Mouse (Mus musculus) brain, embryonic 14.5 days (tissue): Measurements from ENCODE around the gene Snd1.

Experiments
- CTCF ChIP-seq: fragments of 200-500 bp; IDR thresholded peaks from 2 replicates; pipeline ENCODE4 v1.5.1; 2012; ENCODE audit warnings: inconsistent platforms, mild to moderate bottlenecking, moderate library complexity, borderline replicate concordance; ENCODE audit not compliant: insufficient read depth, insufficient read length; ENCODE audit errors: extremely low read depth
- POLR2A ChIP-seq: fragments of 200-500 bp; IDR thresholded peaks from 2 replicates; pipeline ENCODE4 v1.6.1; 2012; ENCODE audit warnings: mild to moderate bottlenecking, inconsistent platforms, borderline replicate concordance; ENCODE audit not compliant: poor library complexity, insufficient read depth, insufficient read length, severe bottlenecking; ENCODE audit errors: extremely low read depth

GRCm38 (mm10) chr6:28519426-28519825, 44.5 kb downstream of the Snd1 start:
- no peak for TF ChIP-seq CTCF
- no peak for TF ChIP-seq POLR2A
